Mouse (Mus musculus): ENCODE data around the gene Spred1. TPM values are rescaled to one million over a fixed set of nuclear protein-coding genes. Genes with fewer than 3 reads are reported as not detected.
A peak's percentile ranks its signal among the peaks of the same experiment; 100 is the strongest.

Gene Spred1
- polyA plus RNA-seq, 1 experiment from 2014 or later: 15.3 TPM

DNA sequence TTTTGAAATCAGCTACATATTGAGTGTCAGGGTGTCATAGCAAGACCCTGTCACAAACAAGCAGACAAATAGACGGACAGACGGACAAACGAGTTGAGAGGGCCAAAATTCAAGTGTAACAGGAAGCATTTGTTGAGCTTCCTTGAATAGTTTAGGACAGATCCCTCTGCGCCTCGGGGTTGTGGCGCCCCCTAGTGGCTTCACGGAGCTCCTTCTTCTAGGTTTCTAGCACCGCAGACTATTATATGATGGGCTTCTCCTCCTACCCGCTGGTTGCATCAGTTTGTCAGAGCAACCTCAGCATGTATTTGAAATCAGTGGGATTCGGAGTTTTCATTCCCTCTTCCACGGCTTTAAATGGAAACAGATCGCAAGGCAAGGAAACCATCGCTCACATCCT, 110.1 kb downstream of the Spred1 start:
- Histone ChIP-seq H3K27me3 (replicated peaks; ENCODE audit: control insufficient read depth, insufficient read depth, low read length) (no peaks in the 10 kb centered on the region), H3K36me3 (ENCODE audit: control insufficient read depth, insufficient read depth, low read length) (no peaks in the 10 kb centered on the region), H3K9me3 (ENCODE audit: control insufficient read depth, low read length) (no peaks in the 10 kb centered on the region), H3K4me2 (ENCODE audit: low read length) (0 out of 2 replicates have a peak overlapping the region, but pooled peaks have one; percentile 11), H3K27ac (ENCODE audit: low read depth) (no peak overlapping the region), H3K9ac (ENCODE audit: low read length) (no peak overlapping the region), H3K4me1 (replicated peaks; ENCODE audit: control insufficient read depth, insufficient read depth, low read length) (no peaks in the 10 kb centered on the region), H3K4me3 (ENCODE audit: low read depth, low read length) (no peak overlapping the region)
- WGBS: 5% methylated on average over 13 of the region's 13 CpGs
- ATAC-seq (replicated peaks; ENCODE audit: low FRiP score, low TSS enrichment, low read depth) (peak; percentile 83), DNase-seq (ENCODE audit: low spot score) (peak; percentile 92)

MicroRNAs within 50 kb of the gene (microRNA counts, 519-probe panel; counts per million panel counts)
- microRNA mmu-miR-674: 3,488 counts per million, percentile 46 among the panel's probes with 10 or more counts

Small RNA genes within 50 kb of the gene (microRNA-seq; reads per million reads assigned to microRNA genes)
- gene Mir674: 993 reads per million, percentile 78 among the genes with 10 or more reads in this experiment

Other genes with a start within 250 kb of the Spred1 start
- gene Tmco5, start 242.7 kb upstream of the Spred1 start, polyA plus RNA-seq (2014; fragmentation: Nextera tagmentation; extraction: Ambion mirVana): not detected in 2 replicates
- gene Fam98b, start 128.4 kb downstream of the Spred1 start, polyA plus RNA-seq (2014; fragmentation: Nextera tagmentation; extraction: Ambion mirVana): 7.2 and 7.6 TPM in 2 replicates
- gene Rasgrp1, start 221.6 kb downstream of the Spred1 start, polyA plus RNA-seq (2014; fragmentation: Nextera tagmentation; extraction: Ambion mirVana): 0.61 and 0.69 TPM in 2 replicates

Data from intestine, embryonic 14.5 days (tissue).